Mouse (Mus musculus) liver, embryonic 11.5 days (tissue): ENCODE measurements around the gene Mtrf1. TPM values are rescaled to one million over a fixed set of nuclear protein-coding genes. Genes with fewer than 3 reads are reported as not detected.

Experiments
- ATAC-seq: fragments of 200-750 bp; cut with Nextera tagmentation; replicated peaks from 2 replicates; pipeline ENCODE4 v1.8.0; 2017; ENCODE audit warnings: moderate number of reproducible peaks, mild to moderate bottlenecking, moderate TSS enrichment, moderate library complexity; ENCODE audit not compliant: low FRiP score
- DNase-seq: peaks from one replicate; pipeline ENCODE4 v3.0.0-alpha.2; 2017; ENCODE audit warnings: low spot score
- H3K27ac ChIP-seq: fragments of 300-500 bp; sonication (generic); 2 replicates; pipeline ENCODE4 v1.5.1; 2014; ENCODE audit warnings: mild to moderate bottlenecking, low read depth, low read length, control low read depth
- H3K27me3 ChIP-seq: fragments of 300-500 bp; sonication (generic); replicated peaks from 2 replicates; pipeline ENCODE4 v1.6.1; 2014; ENCODE audit warnings: low read length, mixed read lengths; ENCODE audit not compliant: control insufficient read depth, insufficient read depth
- H3K36me3 ChIP-seq: fragments of 300-500 bp; sonication (generic); 2 replicates; pipeline ENCODE4 v1.6.1; 2014; ENCODE audit warnings: mild to moderate bottlenecking, low read length, moderate library complexity, mixed read lengths; ENCODE audit not compliant: control insufficient read depth, insufficient read depth
- H3K4me1 ChIP-seq: fragments of 300-500 bp; sonication (generic); replicated peaks from 2 replicates; pipeline ENCODE4 v1.6.1; 2014; ENCODE audit warnings: low read length, mixed read lengths; ENCODE audit not compliant: control insufficient read depth, insufficient read depth
- H3K4me2 ChIP-seq: fragments of 300-500 bp; sonication (generic); 2 replicates; pipeline ENCODE4 v1.6.1; 2014; ENCODE audit warnings: mild to moderate bottlenecking, control low read depth, moderate library complexity
- H3K4me3 ChIP-seq: fragments of 300-500 bp; sonication (generic); 2 replicates; pipeline ENCODE4 v1.5.1; 2014; ENCODE audit warnings: low read depth, low read length, control low read depth
- H3K9ac ChIP-seq: fragments of 300-500 bp; sonication (generic); 2 replicates; pipeline ENCODE4 v1.6.1; 2014; ENCODE audit warnings: low read depth, low read length, control low read depth
- H3K9me3 ChIP-seq: fragments of 300-500 bp; sonication (generic); 2 replicates; pipeline ENCODE4 v1.6.1; 2016; ENCODE audit warnings: low read length, inconsistent platforms, mixed read lengths; ENCODE audit not compliant: control insufficient read depth
- WGBS: fragments of 180-500 bp; shearing (Covaris S2); extraction: QIAGEN DNeasy Blood & Tissue Kit; methylation state at CpG from one replicate; pipeline ENCODE4 v1.1.7; 2014; 5-methylcytosine and 5-hydroxymethylcytosine counted together
- polyA plus RNA-seq: library from polyadenylated mRNA; unstranded; fragments of >200 nt; fragmentation: Nextera tagmentation; extraction: Ambion mirVana; gene quantifications from 2 replicates; pipeline ENCODE4 v1.2.1, GENCODE M21; 2014

Mtrf1 gene
- polyA plus RNA-seq: 9.1 and 12.2 TPM in 2 replicates

DNA sequence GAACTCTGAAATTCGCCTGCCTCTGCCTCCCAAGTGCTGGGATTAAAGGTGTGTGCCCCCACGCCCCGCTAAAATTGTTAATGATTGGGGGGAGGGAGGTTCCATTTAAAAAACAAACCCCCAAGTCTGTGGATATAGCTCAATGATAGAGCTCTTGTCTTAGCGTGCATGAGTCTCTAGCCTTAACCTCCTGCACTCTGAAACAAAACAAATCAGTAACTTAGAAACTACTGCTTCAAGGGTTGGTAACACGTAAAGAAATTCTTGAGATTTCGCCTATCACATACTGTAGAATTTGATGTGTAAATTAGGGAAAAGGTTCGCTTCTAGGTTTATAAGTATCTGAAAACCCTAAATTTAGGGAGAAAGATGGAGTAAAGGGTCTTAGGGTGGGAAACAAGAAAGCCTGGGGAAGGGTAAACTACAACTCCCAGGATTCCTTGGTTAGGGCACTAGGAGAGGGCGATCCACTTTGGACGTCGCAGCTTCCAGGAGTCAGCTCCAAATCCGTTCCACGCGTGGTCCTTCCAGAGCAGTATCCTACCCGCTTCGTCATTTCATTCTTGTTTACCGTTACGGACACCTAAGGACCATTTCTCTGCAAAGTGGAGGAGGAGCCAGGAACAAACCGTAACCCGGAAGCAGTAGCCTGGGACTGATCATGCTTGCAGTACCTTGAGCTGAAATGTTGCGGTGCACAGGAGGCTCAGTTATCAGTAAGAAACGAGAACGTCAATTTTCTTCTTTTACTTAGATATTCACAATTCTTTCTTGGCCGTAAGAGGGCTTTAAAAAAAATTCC, at the start of gene Mtrf1:
Mtrf1 (plus strand) TSS at position 452 of the 802 bp plus-strand sequence.
- Histone ChIP-seq H3K4me3 (peak within 1 kb of the TSS; percentile 67), H3K9me3 (no peaks in the 10 kb centered on the region), H3K4me1 (no peaks in the 10 kb centered on the region; the same call in 1 of the 2 replicates), H3K27ac (peak within 1 kb of the TSS; percentile 82), H3K9ac (peak within 1 kb of the TSS; percentile 80), H3K36me3 (peaks cover 7% of the 10 kb centered on the region; the same call in 1 of the 2 replicates), H3K27me3 (no peaks in the 10 kb centered on the region), H3K4me2 (peak within 1 kb of the TSS; percentile 77)
- ATAC-seq: peak; percentile 88
- 17% methylated on average over 23 of the region's 23 CpGs for WGBS
- DNase-seq: peak; percentile 77

DNA sequence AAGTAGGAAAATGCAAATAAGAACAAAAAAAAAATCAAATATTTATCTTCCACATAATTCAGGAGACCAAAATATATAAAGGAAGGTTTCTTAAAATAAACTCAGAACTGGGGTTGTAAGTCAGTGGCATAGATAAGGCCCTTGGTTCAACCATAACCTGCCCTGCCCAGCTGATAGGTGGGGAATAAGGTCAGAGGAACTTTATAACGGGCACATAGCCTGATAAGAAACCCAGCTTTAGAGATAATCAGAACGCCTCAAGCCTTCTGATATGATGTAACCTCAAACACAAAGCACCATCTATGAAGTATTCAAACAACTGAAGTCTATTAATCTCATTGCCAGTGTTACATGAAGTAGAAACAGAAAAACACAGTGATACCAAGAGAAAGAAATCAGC, 39.5 kb upstream of the Mtrf1 start:
- H3K27ac ChIP-seq: no peak overlapping the region
- no peaks in the 10 kb centered on the region for H3K27me3 ChIP-seq
- no peak overlapping the region for H3K9ac ChIP-seq
- H3K9me3 ChIP-seq: no peaks in the 10 kb centered on the region
- WGBS: 29% methylated on average over 2 of the region's 2 CpGs
- H3K36me3 ChIP-seq: peaks cover 39% of the 10 kb centered on the region
- H3K4me1 ChIP-seq: peaks cover 7% of the 10 kb centered on the region
- H3K4me2 ChIP-seq: no peak overlapping the region
- no peak overlapping the region for H3K4me3 ChIP-seq
- peak; percentile 87 for ATAC-seq
- no peak for DNase-seq

DNA sequence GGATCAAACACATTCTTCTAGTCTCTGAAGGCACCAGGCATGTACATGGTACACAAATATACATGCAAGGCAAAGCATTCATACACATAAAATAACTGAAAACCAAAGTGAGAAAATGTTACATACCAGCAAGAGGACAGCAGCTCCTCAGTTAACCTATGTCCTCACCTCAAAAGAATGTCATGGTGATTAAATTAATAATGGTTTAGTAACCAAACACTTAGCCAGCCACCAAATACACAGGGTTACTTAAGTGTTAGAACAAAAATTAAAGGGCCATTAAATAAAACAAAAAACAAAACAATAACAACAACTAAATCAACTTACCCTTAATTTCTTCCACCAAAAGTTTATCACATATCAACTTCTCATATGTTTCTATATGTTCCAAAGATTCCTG, 20.5 kb upstream of the Mtrf1 start:
- DNase-seq (no peak), ATAC-seq (no peak)
- Histone ChIP-seq H3K4me3 (no peak overlapping the region), H3K9me3 (no peaks in the 10 kb centered on the region), H3K36me3 (peaks cover 9% of the 10 kb centered on the region; the same call in 1 of the 2 replicates), H3K27ac (no peak overlapping the region), H3K4me1 (no peaks in the 10 kb centered on the region), H3K4me2 (no peak overlapping the region), H3K9ac (no peak overlapping the region), H3K27me3 (no peaks in the 10 kb centered on the region)

DNA sequence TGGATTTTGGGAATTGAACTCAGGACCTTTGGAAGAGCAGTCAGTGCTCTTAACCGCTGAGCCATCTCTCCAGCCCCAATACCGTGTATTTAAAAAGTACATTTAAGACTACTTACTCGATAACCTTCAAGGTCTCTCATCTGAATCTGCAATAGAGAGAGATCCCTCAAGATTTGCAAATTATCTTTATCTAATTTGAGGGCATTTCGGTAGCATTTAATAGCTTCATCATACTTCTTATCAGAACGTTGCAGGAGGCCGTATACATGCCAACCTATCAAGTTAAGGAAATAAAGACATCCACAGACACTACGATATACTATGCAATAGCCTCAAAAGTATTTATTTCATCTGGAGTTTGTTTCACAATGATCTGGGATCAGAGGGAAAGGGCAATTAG, 14.5 kb upstream of the Mtrf1 start:
- no peak overlapping the region for H3K4me2 ChIP-seq
- H3K9me3 ChIP-seq: no peaks in the 10 kb centered on the region
- no peak overlapping the region for H3K9ac ChIP-seq
- 85% methylated on average over 7 of the region's 7 CpGs for WGBS
- no peaks in the 10 kb centered on the region for H3K4me1 ChIP-seq
- ATAC-seq (no peak), DNase-seq (no peak)
- H3K27me3 ChIP-seq: no peaks in the 10 kb centered on the region
- H3K4me3 ChIP-seq: no peak overlapping the region
- H3K36me3 ChIP-seq: peaks cover 10% of the 10 kb centered on the region; the same call in 1 of the 2 replicates
- no peak overlapping the region for H3K27ac ChIP-seq

DNA sequence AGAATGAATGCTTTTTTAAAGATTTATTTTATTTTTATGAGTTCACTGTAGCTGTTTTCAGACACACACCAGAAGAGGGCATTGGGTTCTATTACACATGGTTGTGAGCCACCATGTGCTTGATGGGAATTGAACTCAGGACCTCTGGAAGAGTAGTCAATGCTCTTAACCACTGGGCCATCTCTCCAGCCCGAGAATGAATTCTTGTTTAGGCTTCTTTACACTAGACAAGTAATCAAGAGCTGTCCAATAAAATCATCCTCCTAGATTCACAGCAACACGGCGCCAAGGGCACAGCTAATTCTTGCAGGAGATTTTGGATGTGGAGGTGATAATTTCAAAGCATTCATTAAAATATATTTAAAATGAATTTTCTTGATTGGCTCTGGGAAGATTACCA, 9.3 kb upstream of the Mtrf1 start:
- H3K4me2 ChIP-seq: peak overlapping the region; percentile 86; the same call in 1 of the 2 replicates
- peaks cover 4% of the 10 kb centered on the region for H3K4me1 ChIP-seq
- no peak for DNase-seq
- no peak overlapping the region for H3K27ac ChIP-seq
- no peak overlapping the region for H3K4me3 ChIP-seq
- H3K36me3 ChIP-seq: peaks cover 7% of the 10 kb centered on the region; the same call in 1 of the 2 replicates
- H3K9ac ChIP-seq: no peak overlapping the region
- no peaks in the 10 kb centered on the region for H3K27me3 ChIP-seq
- H3K9me3 ChIP-seq: no peaks in the 10 kb centered on the region
- no peak for ATAC-seq
- WGBS: 86% methylated on average over 3 of the region's 3 CpGs

DNA sequence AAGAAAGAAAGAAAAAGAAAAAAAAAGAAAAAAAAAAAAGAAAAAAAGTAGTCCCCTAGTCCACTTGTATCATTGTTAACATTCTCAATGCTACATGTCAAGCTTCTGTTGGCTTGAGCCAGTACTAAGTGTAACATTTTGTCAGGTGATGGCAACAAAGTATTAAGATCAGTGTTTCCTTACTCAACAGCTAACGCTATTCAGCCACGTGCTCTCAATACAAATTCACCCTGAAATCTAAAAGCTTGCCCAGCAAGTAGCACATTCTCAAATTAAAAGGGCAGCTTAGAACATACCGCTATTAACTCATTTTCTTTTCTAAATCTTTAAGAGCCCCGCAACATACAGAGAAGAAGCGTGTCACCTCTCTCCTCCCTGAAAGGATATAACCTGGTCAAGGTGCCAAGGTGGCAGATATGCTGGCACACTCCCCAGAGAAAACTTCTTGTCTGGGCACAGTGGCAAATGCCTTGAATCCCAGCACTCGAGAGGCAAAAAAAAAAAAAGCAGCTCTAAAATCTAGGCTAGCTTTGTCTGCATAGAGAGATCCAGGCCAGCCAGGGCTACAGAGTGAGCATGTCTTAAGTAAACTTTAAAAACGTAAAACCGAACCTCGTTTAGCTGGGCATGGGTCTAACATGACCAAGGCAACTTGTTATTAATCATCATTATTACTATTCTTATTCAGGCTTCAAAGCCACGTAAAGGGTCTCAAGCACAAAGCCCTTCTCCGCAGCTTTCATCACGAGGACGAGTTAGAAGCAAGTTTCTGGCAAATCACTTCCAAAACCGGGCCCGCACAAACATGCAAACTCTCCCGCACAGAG, 7.9 kb upstream of the Mtrf1 start:
- ATAC-seq (no peak), DNase-seq (no peak)
- Histone ChIP-seq H3K4me3 (peak overlapping the region; percentile 85), H3K27ac (peak overlapping the region; percentile 96), H3K36me3 (peaks cover 7% of the 10 kb centered on the region; the same call in 1 of the 2 replicates), H3K9ac (peak overlapping the region; percentile 87), H3K27me3 (no peaks in the 10 kb centered on the region), H3K4me2 (peak overlapping the region; percentile 86), H3K4me1 (peaks cover 4% of the 10 kb centered on the region), H3K9me3 (no peaks in the 10 kb centered on the region)
- WGBS: 2% methylated on average over 16 of the region's 16 CpGs

DNA sequence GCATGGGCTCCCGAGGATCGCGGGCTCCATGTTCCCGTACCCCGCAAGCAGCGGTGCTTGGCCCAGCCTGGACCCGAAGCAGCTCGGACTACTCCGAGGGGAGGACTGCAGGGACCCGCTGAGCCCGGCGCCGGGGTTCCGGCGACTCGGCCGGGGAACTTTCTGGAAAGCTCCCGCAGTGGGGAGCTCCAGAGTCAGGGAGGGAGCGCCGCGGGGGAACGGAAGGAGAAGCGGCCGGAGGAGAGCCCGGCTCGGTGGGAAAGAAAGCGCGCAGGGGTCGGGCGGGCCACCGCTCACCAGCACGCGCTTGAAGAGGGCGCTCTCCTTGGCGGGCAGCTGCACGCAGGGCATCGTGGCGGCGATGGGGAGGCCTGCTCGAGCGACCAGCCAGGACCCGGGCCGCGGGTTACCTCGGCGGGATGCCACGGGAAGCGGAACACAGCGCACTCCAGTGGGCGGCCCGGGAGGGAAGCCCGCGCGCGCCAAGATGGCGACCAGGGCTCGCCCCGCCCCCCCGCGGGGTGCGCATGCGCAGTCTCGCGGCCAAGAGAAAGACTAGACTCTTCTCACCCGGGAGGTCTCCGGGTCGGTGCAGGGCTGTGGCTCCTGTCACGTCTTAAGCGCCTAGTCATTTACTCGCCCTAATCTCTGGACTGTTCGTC, 7.2 kb upstream of the Mtrf1 start, which contains the start of gene Naa16:
Naa16 (minus strand) TSS at position 514 of the 662 bp plus-strand sequence.
- peak within 1 kb of the TSS; percentile 87 for H3K9ac ChIP-seq
- peak within 1 kb of the TSS; percentile 85 for H3K4me3 ChIP-seq
- no peaks in the 10 kb centered on the region for H3K27me3 ChIP-seq
- H3K36me3 ChIP-seq: peaks cover 4% of the 10 kb centered on the region; the same call in 1 of the 2 replicates
- H3K4me1 ChIP-seq: peaks cover 4% of the 10 kb centered on the region
- peak within 1 kb of the TSS; percentile 86 for H3K4me2 ChIP-seq
- under 1% methylated on average over 69 of the region's 71 CpGs for WGBS
- ATAC-seq: peak; percentile 94
- no peaks in the 10 kb centered on the region for H3K9me3 ChIP-seq
- peak within 1 kb of the TSS; percentile 96 for H3K27ac ChIP-seq
- peak; percentile 97 for DNase-seq

DNA sequence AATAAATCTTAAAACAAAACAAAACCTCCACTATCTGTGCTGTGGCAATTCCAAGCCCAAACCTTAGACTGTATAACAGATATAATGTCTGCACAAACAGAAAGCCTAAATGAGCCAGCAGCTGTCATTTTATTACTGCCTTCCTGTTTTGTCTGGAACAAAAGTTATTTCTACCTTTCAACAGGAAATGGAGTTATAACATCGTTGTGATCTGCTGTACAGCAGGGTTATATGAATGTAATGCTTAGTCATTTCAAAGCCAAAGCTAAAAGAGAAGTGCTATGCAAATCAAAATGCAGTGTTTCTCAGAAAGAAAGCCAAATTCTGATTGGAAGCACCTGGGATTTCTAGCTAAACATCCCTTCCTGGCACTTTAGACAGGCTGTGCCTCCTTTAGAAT, 4.3 kb upstream of the Mtrf1 start:
- DNase-seq: no peak
- Histone ChIP-seq H3K27me3 (no peaks in the 10 kb centered on the region), H3K4me3 (no peak overlapping the region), H3K4me2 (no peak overlapping the region), H3K9me3 (no peaks in the 10 kb centered on the region), H3K4me1 (peaks cover 4% of the 10 kb centered on the region), H3K9ac (no peak overlapping the region), H3K36me3 (no peaks in the 10 kb centered on the region), H3K27ac (no peak overlapping the region)
- WGBS: 59% methylated on average over 1 of the region's 1 CpGs
- no peak for ATAC-seq
